Mouse (Mus musculus) lung, embryonic 14.5 days (tissue): ENCODE results near the gene Zfp61. TPM values are rescaled to one million over a fixed set of nuclear protein-coding genes. Genes with fewer than 3 reads are reported as not detected.

ENCODE experiments used
- ATAC-seq: fragments of 200-750 bp; cut with Nextera tagmentation; 2 replicates; pipeline ENCODE4 v1.8.0; 2017; ENCODE audit warnings: mild to moderate bottlenecking, moderate TSS enrichment, moderate library complexity; ENCODE audit not compliant: insufficient read depth
- DNase-seq: peaks from one replicate; pipeline ENCODE4 v3.0.0-alpha.2; 2015
- H3K27ac ChIP-seq: fragments of 300-500 bp; sonication (generic); 2 replicates; pipeline ENCODE4 v1.5.1; 2014; ENCODE audit warnings: low read depth, mild to moderate bottlenecking, moderate library complexity
- H3K27me3 ChIP-seq: fragments of 300-500 bp; sonication (generic); 2 replicates; pipeline ENCODE4 v1.6.1; 2014; ENCODE audit warnings: low read length, control low read depth; ENCODE audit not compliant: insufficient read depth
- H3K36me3 ChIP-seq: fragments of 300-500 bp; sonication (generic); 2 replicates; pipeline ENCODE4 v1.6.1; 2014; ENCODE audit warnings: control low read depth; ENCODE audit not compliant: insufficient read depth
- H3K4me1 ChIP-seq: fragments of 300-500 bp; sonication (generic); 2 replicates; pipeline ENCODE4 v1.6.1; 2014; ENCODE audit warnings: antibody characterized with exemption, control low read depth; ENCODE audit not compliant: insufficient read depth
- H3K4me2 ChIP-seq: fragments of 300-500 bp; sonication (generic); 2 replicates; pipeline ENCODE4 v1.6.1; 2014; ENCODE audit warnings: mild to moderate bottlenecking
- H3K4me3 ChIP-seq: fragments of 300-500 bp; sonication (generic); 2 replicates; pipeline ENCODE4 v1.5.1; 2014; ENCODE audit warnings: low read depth, low read length
- H3K9ac ChIP-seq: fragments of 300-500 bp; sonication (generic); 2 replicates; pipeline ENCODE4 v1.6.1; 2014
- H3K9me3 ChIP-seq: fragments of 300-500 bp; sonication (generic); 2 replicates; pipeline ENCODE4 v1.6.1; 2016; ENCODE audit warnings: low read depth, low read length, control low read depth
- CTCF ChIP-seq: IDR thresholded peaks from 2 replicates; pipeline ENCODE4 v1.5.1; 2016; ENCODE audit warnings: antibody characterized with exemption, low read depth
- WGBS: fragments of 180-500 bp; shearing (Covaris S2); extraction: QIAGEN DNeasy Blood & Tissue Kit; methylation state at CpG from one replicate; pipeline ENCODE4 v1.1.7; 2014; 5-methylcytosine and 5-hydroxymethylcytosine counted together
- polyA plus RNA-seq: library from polyadenylated mRNA; unstranded; fragments of >200 nt; fragmentation: Nextera tagmentation; extraction: Ambion mirVana; gene quantifications from 2 replicates; pipeline ENCODE4 v1.2.1, GENCODE M21; 2014

The Zfp61 gene
- polyA plus RNA-seq, 1 experiment from 2014 or later, result 32.4 TPM

- 1% methylated on average over 33 of the region's 33 CpGs for WGBS
- DNase-seq, result peak; percentile 99
- Histone ChIP-seq H3K4me3 (peak within 1 kb of the TSS; percentile 66), H3K36me3 (peaks cover 12% of the 10 kb centered on the region; the same call in 1 of the 2 replicates), H3K4me2 (peak within 1 kb of the TSS; percentile 88), H3K27ac (peak within 1 kb of the TSS; percentile 72), H3K27me3 (no peaks in the 10 kb centered on the region), H3K9me3 (no peaks in the 10 kb centered on the region), H3K4me1 (0 out of 2 replicates have a peak, but pooled peaks cover 4% of the 10 kb centered on the region), H3K9ac (peak within 1 kb of the TSS; percentile 64)
- no peak for TF ChIP-seq CTCF
- ATAC-seq, result peak; percentile 97
Observed at GRCm38 (mm10) chr7:24316567-24317092, 15.6 kb upstream of the Zfp61 start, which contains the start of gene Zfp94. TSS of gene Zfp94 (minus strand) at chr7:24316666.

DNA sequence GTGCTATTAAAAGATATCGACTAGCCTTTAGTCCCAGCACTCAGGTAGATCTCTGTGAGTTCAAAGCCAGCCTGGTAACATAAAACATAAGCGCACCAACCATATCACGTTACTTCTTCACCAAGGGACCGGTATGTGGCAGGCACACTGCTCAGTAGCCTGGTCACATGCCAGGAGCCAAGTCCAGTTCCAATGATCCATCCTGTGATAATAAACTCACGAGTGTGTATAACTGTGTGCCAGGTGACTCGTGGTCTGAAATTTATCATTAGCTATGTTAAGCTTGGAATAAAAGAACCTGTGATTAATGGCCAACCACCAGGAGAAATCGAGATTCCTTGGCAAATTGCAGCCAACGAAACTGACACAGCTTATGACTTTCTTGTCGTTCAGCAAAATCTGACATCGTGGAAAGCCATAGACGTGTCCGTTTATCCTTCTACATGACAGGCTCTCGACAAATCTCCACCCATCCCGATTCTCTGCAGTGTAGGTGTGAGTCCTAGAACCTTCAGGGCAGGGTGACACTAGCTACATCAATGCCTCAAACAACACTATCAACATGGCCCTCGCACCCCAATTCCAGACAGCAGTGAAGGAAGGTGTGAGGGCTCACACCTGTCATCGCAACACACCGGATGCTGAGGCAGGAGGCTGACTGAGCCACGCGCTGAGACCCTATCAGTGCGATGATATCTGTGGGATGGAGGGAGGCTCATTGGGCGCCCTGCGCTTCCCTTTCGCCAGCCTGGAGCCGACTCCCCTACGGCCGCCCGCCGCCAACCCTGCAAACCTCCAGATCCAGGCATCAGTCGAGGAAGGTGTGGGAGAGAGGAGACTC is 14.9 kb upstream of the Zfp61 start:
- Histone ChIP-seq H3K27me3 (no peaks in the 10 kb centered on the region), H3K4me1 (0 out of 2 replicates have a peak, but pooled peaks cover 4% of the 10 kb centered on the region), H3K4me3 (peak overlapping the region; percentile 66), H3K9ac (peak overlapping the region; percentile 64), H3K4me2 (peak overlapping the region; percentile 88), H3K27ac (peak overlapping the region; percentile 72), H3K36me3 (peaks cover 19% of the 10 kb centered on the region), H3K9me3 (no peaks in the 10 kb centered on the region)
- WGBS, result 22% methylated on average over 29 of the region's 29 CpGs
- no peak for TF ChIP-seq CTCF
- DNase-seq, result no peak
- peak; percentile 80 for ATAC-seq

GRCm38 (mm10) chr7:24299823-24300481 is 1.1 kb downstream of the Zfp61 start:
- Histone ChIP-seq H3K4me1 (peaks cover 6% of the 10 kb centered on the region; the same call in 1 of the 2 replicates), H3K36me3 (peaks cover 31% of the 10 kb centered on the region), H3K9me3 (no peaks in the 10 kb centered on the region), H3K27ac (peak overlapping the region; percentile 93; the same call in 1 of the 2 replicates), H3K27me3 (no peaks in the 10 kb centered on the region), H3K4me3 (peak overlapping the region; percentile 72), H3K4me2 (peak overlapping the region; percentile 91), H3K9ac (peak overlapping the region; percentile 54)
- no peak for TF ChIP-seq CTCF
- DNase-seq (peak; percentile 39), ATAC-seq (peak; percentile 25; the same call in 1 of the 2 replicates)
- WGBS, result under 1% methylated on average over 18 of the region's 18 CpGs

GRCm38 (mm10) chr7:24298973-24299708 is 1.9 kb downstream of the Zfp61 start:
- H3K27me3 ChIP-seq, result no peaks in the 10 kb centered on the region
- H3K9me3 ChIP-seq, result no peaks in the 10 kb centered on the region
- peak overlapping the region; percentile 91 for H3K4me2 ChIP-seq
- peak; percentile 94 for ATAC-seq
- under 1% methylated on average over 46 of the region's 47 CpGs for WGBS
- H3K9ac ChIP-seq, result peak overlapping the region; percentile 79
- peaks cover 39% of the 10 kb centered on the region for H3K36me3 ChIP-seq
- TF ChIP-seq CTCF, result peak; percentile 58
- peak overlapping the region; percentile 72 for H3K4me3 ChIP-seq
- peaks cover 6% of the 10 kb centered on the region; the same call in 1 of the 2 replicates for H3K4me1 ChIP-seq
- DNase-seq, result peak; percentile 97
- peak overlapping the region; percentile 93 for H3K27ac ChIP-seq

GRCm38 (mm10) chr7:24298635-24298972 is 2.4 kb downstream of the Zfp61 start:
- no peaks in the 10 kb centered on the region for H3K27me3 ChIP-seq
- under 1% methylated on average over 11 of the region's 12 CpGs for WGBS
- H3K4me1 ChIP-seq, result peaks cover 6% of the 10 kb centered on the region; the same call in 1 of the 2 replicates
- peak overlapping the region; percentile 72 for H3K4me3 ChIP-seq
- no peak for DNase-seq
- peak overlapping the region; percentile 91 for H3K4me2 ChIP-seq
- no peaks in the 10 kb centered on the region for H3K9me3 ChIP-seq
- peak overlapping the region; percentile 79 for H3K9ac ChIP-seq
- no peak for TF ChIP-seq CTCF
- H3K36me3 ChIP-seq, result peaks cover 44% of the 10 kb centered on the region
- H3K27ac ChIP-seq, result peak overlapping the region; percentile 93
- 0 out of 2 replicates have a peak, but pooled peaks have one; percentile 1 for ATAC-seq

GRCm38 (mm10) chr7:24297361-24298095 is 3.5 kb downstream of the Zfp61 start:
- Histone ChIP-seq H3K9me3 (no peaks in the 10 kb centered on the region), H3K9ac (peak overlapping the region; percentile 79; the same call in 1 of the 2 replicates), H3K27ac (no peak overlapping the region), H3K4me3 (peak overlapping the region; percentile 72), H3K4me1 (peaks cover 6% of the 10 kb centered on the region; the same call in 1 of the 2 replicates), H3K4me2 (peak overlapping the region; percentile 91), H3K27me3 (no peaks in the 10 kb centered on the region), H3K36me3 (peaks cover 48% of the 10 kb centered on the region)
- ATAC-seq (no peak), DNase-seq (no peak)
- WGBS, result 92% methylated on average over 15 of the region's 15 CpGs
- no peak for TF ChIP-seq CTCF
